In the genomic region with DNA sequence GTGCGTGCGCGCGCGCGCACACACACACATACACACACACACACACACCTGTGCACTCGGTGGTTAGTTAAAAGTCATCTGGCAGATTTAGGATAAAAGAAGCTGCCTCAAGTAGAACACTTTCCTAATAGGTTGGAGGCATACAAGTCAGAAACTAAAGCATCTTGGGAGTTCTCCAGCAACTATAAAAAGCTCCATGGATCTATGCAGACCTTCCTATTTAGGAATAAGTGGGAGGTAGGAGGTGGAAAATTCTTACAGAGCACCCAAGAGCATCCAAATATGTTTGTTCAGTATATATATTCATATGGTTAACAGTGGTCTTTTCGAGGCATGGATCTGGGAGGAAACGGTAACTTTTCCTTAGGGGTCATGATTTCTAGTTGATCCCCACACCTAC, we compare ENCODE assay signal across 18 mouse cellular contexts.
"Had no signal": no experiment of that assay in that cellular context is flagged by ENCODE, and none has a peak within 500 bp of the region (broad histone marks: within the 10 kb centered on the region; RNA-seq: fewer than 3 reads in every experiment).

No protein-coding gene starts in this region.

- H3K4me3 ChIP-seq: megakaryocyte, embryonic 14.5 days; midbrain, embryonic 13.5 days; midbrain, embryonic 15.5 days; neural tube, embryonic 12.5 days had no signal

- H3K9me3 ChIP-seq: midbrain, embryonic 13.5 days; midbrain, embryonic 15.5 days; neural tube, embryonic 12.5 days had no signal

- H3K36me3 ChIP-seq: midbrain, embryonic 13.5 days; midbrain, embryonic 15.5 days; neural tube, embryonic 12.5 days had no signal

- ATAC-seq: midbrain, embryonic 13.5 days; midbrain, embryonic 15.5 days had no signal

- H3K9ac ChIP-seq: lung, embryonic 14.5 days; midbrain, embryonic 13.5 days; midbrain, embryonic 15.5 days; neural tube, embryonic 12.5 days had no signal

- DNase-seq: lung, adult 18-20 months; lung, embryonic 14.5 days; lung, postnatal 14 days; lung, postnatal 36 days; retina, postnatal 1 day; right cerebral cortex, adult 18-20 months; right cerebral cortex, postnatal 25 days; right cerebral cortex, postnatal 4 days; spleen, adult 18-20 months; thymus, adult 2 months; thymus, postnatal 25 days; thymus, postnatal 4 days had no signal

- H3K4me1 ChIP-seq: midbrain, embryonic 13.5 days; midbrain, embryonic 15.5 days; neural tube, embryonic 12.5 days had no signal

- H3K27me3 ChIP-seq: megakaryocyte, embryonic 14.5 days; midbrain, embryonic 13.5 days; midbrain, embryonic 15.5 days; neural tube, embryonic 12.5 days had no signal

- H3K4me2 ChIP-seq: lung, embryonic 14.5 days; midbrain, embryonic 11.5 days; midbrain, embryonic 13.5 days; midbrain, embryonic 15.5 days; neural tube, embryonic 12.5 days had no signal

- H3K27ac ChIP-seq: macrophage; midbrain, embryonic 13.5 days; midbrain, embryonic 15.5 days; neural tube, embryonic 12.5 days had no signal
